Mouse (Mus musculus): ENCODE measurements around the gene Gm20906. TPM values are rescaled to one million over a fixed set of nuclear protein-coding genes. Genes with fewer than 3 reads are reported as not detected.
"Not testable (repeated sequence)": the region's sequence is repeated elsewhere in the genome, so short reads cannot be mapped to it uniquely, and the experiment has no call there.

Gene Gm20906
- not detected in 2 replicates for polyA plus RNA-seq (2014; fragmentation: Nextera tagmentation; extraction: Ambion mirVana)

GRCm38 (mm10) chrY:87550666-87551065 is at the start of gene Gm20906:
TSS of gene Gm20906 (plus strand) at chrY:87550966.
- ATAC-seq (ENCODE audit: insufficient number of reproducible peaks, insufficient read depth, low FRiP score, low read depth); H3K4me2 ChIP-seq (replicated peaks; ENCODE audit: low read depth, low read length); H3K36me3 ChIP-seq (ENCODE audit: control insufficient read depth, insufficient read depth, low read length); H3K4me1 ChIP-seq (ENCODE audit: control insufficient read depth, insufficient read depth, low read length); H3K4me3 ChIP-seq (ENCODE audit: low read depth, low read length); H3K9ac ChIP-seq (replicated peaks; ENCODE audit: low read depth, low read length); H3K27me3 ChIP-seq (ENCODE audit: control insufficient read depth, insufficient read depth, low read length); H3K9me3 ChIP-seq (ENCODE audit: control insufficient read depth, low read depth, low read length); H3K27ac ChIP-seq (ENCODE audit: low read length): not testable (repeated sequence)
- no CpG with 5 or more reads among the region's 6 CpGs for WGBS
